Mouse (Mus musculus) limb, embryonic 10.5 days (tissue): Measurements from ENCODE around the gene Mfap1a. TPM values are rescaled to one million over a fixed set of nuclear protein-coding genes. Genes with fewer than 3 reads are reported as not detected.
A peak's percentile ranks its signal among the peaks of the same experiment; 100 is the strongest.
"Not testable (repeated sequence)": the region's sequence is repeated elsewhere in the genome, so short reads cannot be mapped to it uniquely, and the experiment has no call there.

Experiments used
- DNase-seq: peaks from one replicate; pipeline ENCODE4 v3.0.0-alpha.2; 2017; ENCODE audit warnings: low spot score
- H3K27ac ChIP-seq: fragments of 300-500 bp; sonication (generic); 2 replicates; pipeline ENCODE4 v1.5.1; 2016; ENCODE audit warnings: mild to moderate bottlenecking
- H3K27me3 ChIP-seq: fragments of 300-500 bp; sonication (generic); 2 replicates; pipeline ENCODE4 v1.6.1; 2016; ENCODE audit warnings: low read depth, mild to moderate bottlenecking; ENCODE audit not compliant: poor library complexity, severe bottlenecking
- H3K36me3 ChIP-seq: fragments of 300-500 bp; sonication (generic); 2 replicates; pipeline ENCODE4 v1.6.1; 2016; ENCODE audit warnings: mild to moderate bottlenecking, moderate library complexity
- H3K4me1 ChIP-seq: fragments of 300-500 bp; sonication (generic); 2 replicates; pipeline ENCODE4 v1.6.1; 2016
- H3K4me3 ChIP-seq: fragments of 300-500 bp; sonication (generic); 2 replicates; pipeline ENCODE4 v1.5.1; 2016; ENCODE audit warnings: mild to moderate bottlenecking, moderate library complexity
- H3K9me3 ChIP-seq: fragments of 300-500 bp; sonication (generic); replicated peaks from 2 replicates; pipeline ENCODE4 v1.6.1; 2016; ENCODE audit warnings: mild to moderate bottlenecking
- WGBS: fragments of 180-500 bp; shearing (Covaris S2); methylation state at CpG from one replicate; pipeline ENCODE4 v1.1.7; 2016; 5-methylcytosine and 5-hydroxymethylcytosine counted together
- polyA plus RNA-seq: library from polyadenylated mRNA; unstranded; fragments of >200 nt; fragmentation: Nextera tagmentation; extraction: Ambion mirVana; gene quantifications from 2 replicates; pipeline ENCODE4 v1.2.1, GENCODE M21; 2016

Mfap1a gene
- polyA plus RNA-seq, 1 experiment from 2014 or later, result 29.7 TPM

GRCm38 (mm10) chr2:121507951-121508330, 1.5 kb upstream of the Mfap1a start:
- no peak overlapping the region for H3K27ac ChIP-seq
- 94% methylated on average over 2 of the region's 2 CpGs for WGBS
- peak overlapping the region; percentile 61 for H3K4me3 ChIP-seq
- peaks cover 54% of the 10 kb centered on the region for H3K36me3 ChIP-seq
- no peak for DNase-seq
- peaks cover 18% of the 10 kb centered on the region for H3K4me1 ChIP-seq
- no peaks in the 10 kb centered on the region for H3K27me3 ChIP-seq
- H3K9me3 ChIP-seq, result no peaks in the 10 kb centered on the region

- Histone ChIP-seq H3K4me1 (peaks cover 18% of the 10 kb centered on the region), H3K9me3 (no peaks in the 10 kb centered on the region), H3K4me3 (peak overlapping the region; percentile 61), H3K27me3 (no peaks in the 10 kb centered on the region), H3K36me3 (peaks cover 50% of the 10 kb centered on the region), H3K27ac (peak overlapping the region; percentile 76)
- no peak for DNase-seq
- 36% methylated on average over 12 of the region's 12 CpGs for WGBS
Observed at GRCm38 (mm10) chr2:121507173-121507950, 897 bp upstream of the Mfap1a start.

- H3K27me3 ChIP-seq, H3K9me3 ChIP-seq, H3K27ac ChIP-seq, H3K4me3 ChIP-seq, DNase-seq, H3K4me1 ChIP-seq: not testable (repeated sequence)
- 86% methylated on average over 2 of the region's 6 CpGs for WGBS
- peaks cover 20% of the 10 kb centered on the region for H3K36me3 ChIP-seq
Observed at GRCm38 (mm10) chr2:121501550-121501949, 4.9 kb downstream of the Mfap1a start.

- not testable (repeated sequence) for H3K27ac ChIP-seq, H3K4me3 ChIP-seq, H3K4me1 ChIP-seq, DNase-seq, H3K36me3 ChIP-seq, H3K9me3 ChIP-seq, H3K27me3 ChIP-seq
- 79% methylated on average over 2 of the region's 2 CpGs for whole genome bisulfite sequencing
Observed at GRCm38 (mm10) chr2:121484403-121484802, 22.1 kb downstream of the Mfap1a start.

- H3K36me3 ChIP-seq, result no peaks in the 10 kb centered on the region
- H3K27ac ChIP-seq, result no peak overlapping the region
- peak; percentile 20 for DNase-seq
- no peaks in the 10 kb centered on the region for H3K9me3 ChIP-seq
- no peaks in the 10 kb centered on the region for H3K27me3 ChIP-seq
- H3K4me3 ChIP-seq, result no peak overlapping the region
- peaks cover 5% of the 10 kb centered on the region; the same call in 1 of the 2 replicates for H3K4me1 ChIP-seq
- WGBS, result 74% methylated on average over 8 of the region's 8 CpGs
Observed at GRCm38 (mm10) chr2:121483576-121483975, 22.9 kb downstream of the Mfap1a start.

DNA sequence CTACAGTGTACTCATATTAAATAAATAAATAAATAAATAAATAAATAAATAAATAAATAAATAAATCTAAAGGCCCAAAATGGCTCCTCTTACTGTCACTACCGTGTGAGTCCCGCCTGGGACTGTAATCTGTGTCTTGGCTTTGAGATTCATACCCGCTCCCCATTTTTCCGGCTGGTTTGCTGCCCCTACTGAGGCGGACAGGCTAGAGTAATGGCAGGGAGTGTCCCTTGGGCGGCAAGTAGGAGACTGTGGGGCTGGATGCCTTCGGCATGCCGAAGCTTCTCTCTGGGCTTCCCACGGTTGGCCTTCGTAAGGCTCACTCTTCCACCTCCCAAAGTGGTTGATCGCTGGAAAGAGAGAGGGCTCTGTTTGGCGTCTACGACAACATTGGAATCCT, 25.5 kb downstream of the Mfap1a start:
- WGBS, result 84% methylated on average over 13 of the region's 13 CpGs
- DNase-seq, result peak; percentile 19

DNA sequence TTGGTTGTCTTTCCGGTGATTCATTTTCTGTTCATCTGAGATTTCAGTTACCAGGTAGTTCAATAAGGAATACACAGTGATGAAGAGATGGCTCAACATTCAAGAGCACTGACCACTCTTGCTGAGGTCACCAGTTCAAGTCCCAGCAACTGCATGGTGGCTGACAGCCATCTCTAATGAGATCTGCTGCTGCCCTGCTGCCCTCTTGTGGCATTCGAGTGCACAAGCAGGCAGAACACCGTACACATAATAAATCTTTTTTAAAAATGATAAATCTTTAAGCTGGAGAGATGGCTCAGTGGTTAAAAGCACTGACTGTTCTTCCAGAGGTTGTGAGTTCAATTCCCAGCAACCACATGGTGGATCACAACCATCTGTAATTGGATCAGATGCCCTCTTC, 26.0 kb downstream of the Mfap1a start:
- no peaks in the 10 kb centered on the region for H3K9me3 ChIP-seq
- H3K36me3 ChIP-seq, result no peaks in the 10 kb centered on the region
- no peak overlapping the region for H3K4me3 ChIP-seq
- no peak overlapping the region for H3K27ac ChIP-seq
- 63% methylated on average over 3 of the region's 3 CpGs for WGBS
- DNase-seq, result peak; percentile 31
- peaks cover 5% of the 10 kb centered on the region for H3K4me1 ChIP-seq
- no peaks in the 10 kb centered on the region for H3K27me3 ChIP-seq

More for the DNA sequence above, 25.5 kb downstream of the Mfap1a start:
- not testable (repeated sequence) for H3K27me3 ChIP-seq, H3K9me3 ChIP-seq, H3K4me3 ChIP-seq, H3K27ac ChIP-seq, H3K4me1 ChIP-seq, H3K36me3 ChIP-seq

DNA sequence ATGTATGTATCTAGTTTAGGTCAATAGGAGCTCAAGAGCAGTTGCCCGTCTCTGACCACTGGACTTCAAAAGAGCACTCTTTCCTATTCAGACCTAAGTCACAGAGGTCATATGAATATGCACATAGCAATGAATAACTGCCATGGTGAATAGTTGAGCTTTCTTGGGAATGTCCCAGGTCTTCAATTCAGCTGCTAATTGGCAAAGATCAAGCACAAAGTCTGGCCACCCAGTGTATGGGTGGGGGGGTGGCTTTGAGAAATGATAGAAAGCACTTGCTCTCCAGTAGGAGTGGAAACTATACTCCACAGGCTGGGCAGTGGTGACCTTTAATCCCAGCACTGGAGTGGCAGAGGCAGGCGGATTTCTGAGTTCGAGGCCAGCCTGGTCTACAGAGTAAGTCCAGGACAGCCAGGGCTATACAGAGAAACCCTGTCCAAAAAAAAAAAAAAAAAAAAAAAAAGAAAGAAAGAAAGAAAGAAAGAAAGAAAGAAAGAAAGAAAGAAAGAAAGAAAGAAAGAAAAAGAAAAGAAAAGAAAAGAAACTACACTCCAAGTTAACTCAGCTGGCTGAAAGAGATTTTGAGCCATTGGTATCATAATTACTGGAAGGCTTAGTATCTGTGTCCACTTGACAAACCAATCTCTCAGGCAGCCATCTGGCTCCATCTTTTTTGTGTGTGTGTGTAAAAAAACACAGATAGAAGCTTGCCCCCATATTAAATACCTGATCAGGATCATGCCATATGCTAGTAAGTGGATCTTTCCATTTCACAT, 28.8 kb downstream of the Mfap1a start:
- H3K4me1 ChIP-seq, result peaks cover 3% of the 10 kb centered on the region; the same call in 1 of the 2 replicates
- H3K36me3 ChIP-seq, result no peaks in the 10 kb centered on the region
- peak; percentile 18 for DNase-seq
- H3K27ac ChIP-seq, result no peak overlapping the region
- H3K27me3 ChIP-seq, result no peaks in the 10 kb centered on the region
- H3K9me3 ChIP-seq, result no peaks in the 10 kb centered on the region
- no peak overlapping the region for H3K4me3 ChIP-seq
- WGBS, result 76% methylated on average over 3 of the region's 3 CpGs

DNA sequence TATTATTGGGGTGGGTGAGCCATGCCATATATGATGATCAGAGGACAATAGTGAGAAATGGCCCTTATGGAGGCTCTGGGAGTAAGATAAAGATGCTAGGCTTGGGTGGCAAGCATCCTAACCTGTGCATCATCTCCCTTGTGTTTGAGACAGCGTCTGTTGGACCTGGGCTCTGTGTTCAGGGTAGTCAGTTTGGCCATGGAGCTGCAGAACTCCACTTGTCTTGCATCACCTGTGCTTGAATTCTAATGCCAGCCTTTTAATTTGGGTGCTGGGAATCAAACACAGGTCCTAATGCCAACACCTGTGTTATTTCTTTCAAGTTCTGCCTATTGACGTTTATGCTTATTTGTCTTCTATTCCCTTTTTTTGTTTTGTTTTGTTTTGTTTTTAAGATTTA, 31.2 kb downstream of the Mfap1a start:
- WGBS, result 96% methylated on average over 2 of the region's 2 CpGs
- not testable (repeated sequence) for H3K27me3 ChIP-seq, H3K27ac ChIP-seq, DNase-seq, H3K4me3 ChIP-seq, H3K4me1 ChIP-seq, H3K9me3 ChIP-seq
- H3K36me3 ChIP-seq, result peaks cover 11% of the 10 kb centered on the region

DNA sequence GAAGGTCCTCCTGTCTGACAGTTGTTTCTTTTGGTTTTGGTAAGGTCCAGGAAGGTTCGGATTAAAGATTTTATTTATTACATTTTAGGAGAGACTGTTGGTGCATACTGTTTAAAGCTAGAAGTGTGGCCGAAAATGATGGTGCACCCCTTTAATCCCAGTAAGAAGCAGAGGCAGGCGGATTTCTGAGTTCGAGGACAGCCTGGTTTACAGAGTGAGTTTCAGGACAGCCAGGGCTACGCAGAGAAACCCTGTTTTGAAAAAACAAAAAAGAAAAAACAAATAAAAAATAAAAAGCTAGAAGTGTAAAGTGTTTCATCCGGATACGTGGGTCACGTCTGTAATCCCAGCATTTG, 32.3 kb downstream of the Mfap1a start:
- peaks cover 3% of the 10 kb centered on the region; the same call in 1 of the 2 replicates for H3K4me1 ChIP-seq
- H3K9me3 ChIP-seq, result no peaks in the 10 kb centered on the region
- 37% methylated on average over 8 of the region's 8 CpGs for WGBS
- H3K27me3 ChIP-seq, result no peaks in the 10 kb centered on the region
- no peak for DNase-seq
- peak overlapping the region; percentile 62 for H3K4me3 ChIP-seq
- H3K27ac ChIP-seq, result no peak overlapping the region; the same call in 1 of the 2 replicates
- H3K36me3 ChIP-seq, result peaks cover 12% of the 10 kb centered on the region

DNA sequence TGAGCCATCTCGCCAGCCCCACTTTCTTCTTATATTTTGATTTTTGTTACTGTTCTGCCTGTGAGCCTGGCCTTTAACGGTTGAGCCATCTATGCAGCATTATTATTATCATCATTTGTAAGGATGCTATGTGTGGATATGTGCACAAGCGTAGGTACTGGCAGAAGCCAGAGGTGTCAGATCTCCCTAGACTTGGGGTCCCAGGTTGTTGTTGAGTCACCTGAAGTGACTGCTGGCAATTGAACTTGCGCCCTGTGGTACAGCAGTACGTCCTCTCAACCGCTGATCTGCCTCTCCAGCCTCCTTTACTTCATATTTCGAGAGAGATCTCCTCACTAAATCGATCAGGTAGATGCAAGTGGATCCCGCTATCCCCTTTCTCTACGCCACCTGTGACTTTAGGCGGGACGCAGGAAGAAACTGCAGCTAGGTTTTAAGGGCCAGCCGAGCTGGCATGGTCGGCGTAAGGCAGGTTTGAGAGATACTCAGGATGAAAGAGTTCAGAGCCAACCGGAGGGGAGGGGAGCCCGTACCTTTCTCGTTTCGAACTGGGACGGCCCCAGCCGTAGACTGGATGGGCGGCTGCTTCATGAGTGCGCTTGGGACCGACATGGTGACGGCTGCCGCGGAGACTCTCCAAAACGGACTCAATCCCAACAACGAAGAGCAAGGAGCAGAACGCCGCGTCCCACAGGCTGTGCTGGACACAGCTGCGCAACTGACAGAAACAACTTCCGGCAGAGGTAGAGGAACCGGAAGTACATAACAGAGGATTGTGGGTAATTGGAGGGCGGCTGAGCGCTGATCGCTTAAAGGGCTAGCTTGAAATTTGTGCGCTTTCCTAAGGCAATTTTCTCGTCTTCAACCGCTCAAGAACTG, 32.9 kb downstream of the Mfap1a start, which contains the start of gene Mfap1b:
Mfap1b (minus strand) TSS at position 767 of the 879 bp plus-strand sequence.
- not testable (repeated sequence) for H3K27me3 ChIP-seq, H3K27ac ChIP-seq
- WGBS, result 6% methylated on average over 41 of the region's 41 CpGs

GRCm38 (mm10) chr2:121472783-121473182, 33.7 kb downstream of the Mfap1a start:
- WGBS, result 93% methylated on average over 3 of the region's 3 CpGs
- not testable (repeated sequence) for DNase-seq

More for the DNA sequence above, 32.9 kb downstream of the Mfap1a start, which contains the start of gene Mfap1b:
- DNase-seq, result peak; percentile 82
- peak within 1 kb of the TSS; percentile 62 for H3K4me3 ChIP-seq
- not testable (repeated sequence) for H3K4me1 ChIP-seq, H3K9me3 ChIP-seq
- peaks cover 12% of the 10 kb centered on the region for H3K36me3 ChIP-seq

More at GRCm38 (mm10) chr2:121472783-121473182, 33.7 kb downstream of the Mfap1a start:
- H3K9me3 ChIP-seq, H3K4me1 ChIP-seq, H3K4me3 ChIP-seq, H3K27me3 ChIP-seq, H3K27ac ChIP-seq: not testable (repeated sequence)
- H3K36me3 ChIP-seq, result peaks cover 16% of the 10 kb centered on the region
